Mouse (Mus musculus) spleen, postnatal 4 days (tissue): ENCODE results near the gene Gabra2.
A peak's percentile ranks its signal among the peaks of the same experiment; 100 is the strongest.

Source experiments
- DNase-seq, 2 experiments: peaks; one replicate each; pipeline ENCODE4 v3.0.0; 2022; ENCODE audit warnings: low spot score in 2 of 2

Gene Gabra2

GRCm38 (mm10) chr5:71095725-71096607 lies at the start of gene Gabra2:
Gene Gabra2, minus strand, starts transcription at chr5:71095849.
- peak in 1 of 2 experiments; percentile 61 for DNase-seq

GRCm38 (mm10) chr5:71136691-71137090 lies 41.0 kb upstream of the Gabra2 start:
- no peak for DNase-seq

GRCm38 (mm10) chr5:71135840-71136239 lies 40.2 kb upstream of the Gabra2 start:
- DNase-seq = no peak

GRCm38 (mm10) chr5:71127721-71128120 lies 32.1 kb upstream of the Gabra2 start:
- no peak for DNase-seq

GRCm38 (mm10) chr5:71115216-71115615 lies 19.6 kb upstream of the Gabra2 start:
- no peak for DNase-seq

GRCm38 (mm10) chr5:71095180-71095579 lies 469 bp downstream of the Gabra2 start:
- no peak for DNase-seq

GRCm38 (mm10) chr5:71094776-71095175 lies 873 bp downstream of the Gabra2 start:
- no peak for DNase-seq

- DNase-seq = no peak
Measured at GRCm38 (mm10) chr5:71093807-71094206, 1.8 kb downstream of the Gabra2 start.

GRCm38 (mm10) chr5:71092475-71092874 lies 3.2 kb downstream of the Gabra2 start:
- DNase-seq = no peak

- DNase-seq = no peak
Measured at GRCm38 (mm10) chr5:71091926-71092325, 3.7 kb downstream of the Gabra2 start.

GRCm38 (mm10) chr5:71078861-71079260 lies 16.8 kb downstream of the Gabra2 start:
- no peak for DNase-seq

- DNase-seq = no peak
Measured at GRCm38 (mm10) chr5:71061696-71062095, 34.0 kb downstream of the Gabra2 start.

GRCm38 (mm10) chr5:71058047-71058446 lies 37.6 kb downstream of the Gabra2 start:
- DNase-seq = no peak

GRCm38 (mm10) chr5:71037352-71037751 lies 58.3 kb downstream of the Gabra2 start:
- no peak for DNase-seq

GRCm38 (mm10) chr5:71025956-71026355 lies 69.7 kb downstream of the Gabra2 start:
- DNase-seq = no peak

- no peak for DNase-seq
Measured at GRCm38 (mm10) chr5:71011751-71012150, 83.9 kb downstream of the Gabra2 start.

GRCm38 (mm10) chr5:71011271-71011670 lies 84.4 kb downstream of the Gabra2 start:
- no peak for DNase-seq

- no peak for DNase-seq
Measured at GRCm38 (mm10) chr5:71010797-71011196, 84.9 kb downstream of the Gabra2 start.

GRCm38 (mm10) chr5:70995617-70996325 lies 99.9 kb downstream of the Gabra2 start:
- DNase-seq = no peak

GRCm38 (mm10) chr5:70993281-70993680 lies 102.4 kb downstream of the Gabra2 start:
- no peak for DNase-seq

GRCm38 (mm10) chr5:70990891-70991290 lies 104.8 kb downstream of the Gabra2 start:
- DNase-seq = no peak
